Mouse (Mus musculus) forebrain, embryonic 15.5 days (tissue): ENCODE measurements around the gene Fam173a. TPM values are rescaled to one million over a fixed set of nuclear protein-coding genes. Genes with fewer than 3 reads are reported as not detected.
A peak's percentile ranks its signal among the peaks of the same experiment; 100 is the strongest.

Experiments
- ATAC-seq: fragments of 200-750 bp; cut with Nextera tagmentation; replicated peaks from 2 replicates; pipeline ENCODE4 v1.8.0; 2017; ENCODE audit warnings: mild to moderate bottlenecking, moderate TSS enrichment, moderate library complexity
- H3K27ac ChIP-seq: fragments of 300-500 bp; sonication (generic); replicated peaks from 2 replicates; pipeline ENCODE4 v1.5.1; 2015; ENCODE audit warnings: mild to moderate bottlenecking, inconsistent platforms
- H3K27me3 ChIP-seq: fragments of 300-500 bp; sonication (generic); 2 replicates; pipeline ENCODE4 v1.6.1; 2015; ENCODE audit warnings: inconsistent platforms
- H3K36me3 ChIP-seq: fragments of 300-500 bp; sonication (generic); 2 replicates; pipeline ENCODE4 v1.6.1; 2015; ENCODE audit warnings: mild to moderate bottlenecking, inconsistent platforms
- H3K4me1 ChIP-seq: fragments of 300-500 bp; sonication (generic); 2 replicates; pipeline ENCODE4 v1.6.1; 2015; ENCODE audit warnings: inconsistent platforms
- H3K4me2 ChIP-seq: fragments of 300-500 bp; sonication (generic); replicated peaks from 2 replicates; pipeline ENCODE4 v1.6.1; 2015; ENCODE audit warnings: mild to moderate bottlenecking, inconsistent platforms
- H3K4me3 ChIP-seq: fragments of 300-500 bp; sonication (generic); 2 replicates; pipeline ENCODE4 v1.5.1; 2015; ENCODE audit warnings: mild to moderate bottlenecking, inconsistent platforms
- H3K9ac ChIP-seq: fragments of 300-500 bp; sonication (generic); replicated peaks from 2 replicates; pipeline ENCODE4 v1.6.1; 2015; ENCODE audit warnings: mild to moderate bottlenecking, inconsistent platforms
- H3K9me3 ChIP-seq: fragments of 300-500 bp; sonication (generic); 2 replicates; pipeline ENCODE4 v1.6.1; 2016; ENCODE audit warnings: inconsistent platforms
- WGBS: fragments of 180-500 bp; shearing (Covaris S2); methylation state at CpG from one replicate; pipeline ENCODE4 v1.1.7; 2015; ENCODE audit warnings: mixed read lengths; 5-methylcytosine and 5-hydroxymethylcytosine counted together
- polyA plus RNA-seq: library from polyadenylated mRNA; unstranded; fragments of >200 nt; fragmentation: Nextera tagmentation; extraction: Ambion mirVana; gene quantifications from 2 replicates; pipeline ENCODE4 v1.2.1, GENCODE M21; 2015

Fam173a gene
- polyA plus RNA-seq, 1 experiment from 2014 or later = 71.4 TPM

- ATAC-seq = peak; percentile 72
- Histone ChIP-seq H3K36me3 (0 out of 2 replicates have a peak, but pooled peaks cover 7% of the 10 kb centered on the region), H3K9ac (peak overlapping the region; percentile 83), H3K27me3 (0 out of 2 replicates have a peak, but pooled peaks cover 4% of the 10 kb centered on the region), H3K4me3 (peak overlapping the region; percentile 92), H3K27ac (peak overlapping the region; percentile 95), H3K9me3 (no peaks in the 10 kb centered on the region), H3K4me2 (peak overlapping the region; percentile 93), H3K4me1 (peaks cover 59% of the 10 kb centered on the region)
- WGBS = under 1% methylated on average over 45 of the region's 45 CpGs
Observed at GRCm38 (mm10) chr17:25791843-25792527, 716 bp downstream of the Fam173a start.

DNA sequence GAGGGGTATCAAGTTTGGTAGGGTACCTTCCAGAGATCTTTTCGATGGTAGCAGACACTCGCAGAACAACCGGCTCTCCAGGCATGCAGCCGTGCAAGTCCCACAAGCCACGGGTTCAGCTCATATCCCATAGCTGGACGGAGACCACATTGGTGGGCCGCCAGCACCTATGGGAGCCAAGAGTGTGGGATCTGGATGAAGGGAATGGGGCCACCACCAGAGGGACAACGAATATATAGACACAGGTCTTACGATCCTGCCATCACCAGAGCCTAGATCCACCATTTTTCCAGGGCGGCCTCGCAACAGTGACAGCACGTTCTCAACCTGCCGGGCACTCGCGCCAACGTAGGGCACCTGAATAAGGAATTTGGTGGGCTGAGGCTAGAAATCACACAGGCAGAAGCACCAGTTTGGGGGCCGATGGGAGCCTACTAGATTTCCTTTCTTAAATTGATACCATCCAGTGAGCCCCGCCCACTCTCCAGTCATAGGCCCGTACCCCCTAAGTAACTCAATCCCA lies 1.3 kb downstream of the Fam173a start:
- 23% methylated on average over 19 of the region's 19 CpGs for WGBS
- H3K36me3 ChIP-seq = 0 out of 2 replicates have a peak, but pooled peaks cover 7% of the 10 kb centered on the region

GRCm38 (mm10) chr17:25786781-25787504 lies 5.8 kb downstream of the Fam173a start:
- no peak overlapping the region for H3K4me2 ChIP-seq
- WGBS = 90% methylated on average over 9 of the region's 9 CpGs

More for the DNA sequence above, 1.3 kb downstream of the Fam173a start:
- H3K27me3 ChIP-seq = no peaks in the 10 kb centered on the region
- H3K9me3 ChIP-seq = no peaks in the 10 kb centered on the region
- H3K9ac ChIP-seq = peak overlapping the region; percentile 83
- no peak; the same call in 1 of the 2 replicates for ATAC-seq
- H3K4me2 ChIP-seq = peak overlapping the region; percentile 93
- peak overlapping the region; percentile 92 for H3K4me3 ChIP-seq
- H3K27ac ChIP-seq = peak overlapping the region; percentile 95
- peaks cover 53% of the 10 kb centered on the region for H3K4me1 ChIP-seq

DNA sequence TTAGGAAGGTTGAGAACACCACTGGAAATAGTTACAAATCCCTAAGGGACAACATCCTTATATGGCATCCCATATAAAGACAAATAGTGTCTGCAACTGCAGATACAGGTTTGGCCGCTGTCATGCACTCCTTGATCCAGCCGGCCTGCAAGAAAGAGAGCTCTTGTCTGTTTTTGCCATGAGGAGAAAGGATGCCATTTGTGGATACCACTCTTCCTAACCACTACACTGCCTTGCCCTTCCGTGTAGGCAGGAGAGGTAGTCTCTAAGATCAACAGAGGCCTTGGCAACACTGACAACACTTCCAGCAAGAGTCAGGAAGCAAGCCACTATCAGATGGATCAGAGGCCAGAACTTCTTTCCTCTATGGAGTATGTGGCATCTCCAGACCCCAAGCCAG lies 6.4 kb downstream of the Fam173a start, which contains the start of gene Ccdc78:
TSS of gene Ccdc78 (plus strand) at position 301 of the 400 bp plus-strand sequence.
- WGBS = 86% methylated on average over 3 of the region's 3 CpGs

More at GRCm38 (mm10) chr17:25786781-25787504, 5.8 kb downstream of the Fam173a start:
- Histone ChIP-seq H3K4me3 (no peak overlapping the region), H3K27ac (no peak overlapping the region), H3K27me3 (no peaks in the 10 kb centered on the region), H3K36me3 (peaks cover 22% of the 10 kb centered on the region), H3K4me1 (peaks cover 34% of the 10 kb centered on the region), H3K9me3 (no peaks in the 10 kb centered on the region), H3K9ac (no peak overlapping the region)
- ATAC-seq = no peak

DNA sequence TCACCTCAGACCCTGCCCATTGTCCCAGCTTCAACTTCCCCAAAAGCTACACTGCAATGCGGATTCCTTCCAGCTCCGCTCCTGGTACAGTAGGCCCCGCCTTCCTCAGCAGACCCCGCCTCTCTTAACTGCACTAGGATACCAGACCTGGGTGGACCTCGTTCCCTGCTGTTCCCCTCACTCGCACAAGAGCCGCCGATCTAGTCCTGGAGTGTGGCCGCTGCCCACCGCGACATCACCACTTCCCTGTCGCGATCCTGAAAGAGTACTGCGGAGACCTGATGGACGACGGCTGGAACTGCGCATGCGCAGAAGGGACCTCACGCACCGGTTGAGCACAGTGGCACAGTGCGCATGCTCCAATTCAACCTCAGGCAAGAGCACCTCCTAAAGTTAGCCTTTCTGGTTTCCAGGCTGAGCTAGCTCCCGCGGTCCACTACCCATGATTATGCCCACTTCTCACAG lies 7.4 kb downstream of the Fam173a start, which contains the start of gene Haghl:
TSS of gene Haghl (minus strand) at position 393 of the 465 bp plus-strand sequence.
- under 1% methylated on average over 23 of the region's 23 CpGs for WGBS
- H3K4me1 ChIP-seq = peaks cover 21% of the 10 kb centered on the region
- H3K27me3 ChIP-seq = no peaks in the 10 kb centered on the region
- H3K4me3 ChIP-seq = peak within 1 kb of the TSS; percentile 68
- peak within 1 kb of the TSS; percentile 63 for H3K4me2 ChIP-seq
- H3K27ac ChIP-seq = peak within 1 kb of the TSS; percentile 88
- H3K36me3 ChIP-seq = peaks cover 38% of the 10 kb centered on the region
- peak within 1 kb of the TSS; percentile 71 for H3K9ac ChIP-seq
- no peaks in the 10 kb centered on the region for H3K9me3 ChIP-seq
- ATAC-seq = peak; percentile 82

More for the DNA sequence above, 6.4 kb downstream of the Fam173a start, which contains the start of gene Ccdc78:
- peak within 1 kb of the TSS; percentile 71 for H3K9ac ChIP-seq
- no peaks in the 10 kb centered on the region for H3K9me3 ChIP-seq
- ATAC-seq = no peak
- H3K27me3 ChIP-seq = no peaks in the 10 kb centered on the region
- peaks cover 28% of the 10 kb centered on the region for H3K36me3 ChIP-seq
- peaks cover 29% of the 10 kb centered on the region for H3K4me1 ChIP-seq
- H3K27ac ChIP-seq = peak within 1 kb of the TSS; percentile 88
- peak within 1 kb of the TSS; percentile 63 for H3K4me2 ChIP-seq
- peak within 1 kb of the TSS; percentile 68 for H3K4me3 ChIP-seq

DNA sequence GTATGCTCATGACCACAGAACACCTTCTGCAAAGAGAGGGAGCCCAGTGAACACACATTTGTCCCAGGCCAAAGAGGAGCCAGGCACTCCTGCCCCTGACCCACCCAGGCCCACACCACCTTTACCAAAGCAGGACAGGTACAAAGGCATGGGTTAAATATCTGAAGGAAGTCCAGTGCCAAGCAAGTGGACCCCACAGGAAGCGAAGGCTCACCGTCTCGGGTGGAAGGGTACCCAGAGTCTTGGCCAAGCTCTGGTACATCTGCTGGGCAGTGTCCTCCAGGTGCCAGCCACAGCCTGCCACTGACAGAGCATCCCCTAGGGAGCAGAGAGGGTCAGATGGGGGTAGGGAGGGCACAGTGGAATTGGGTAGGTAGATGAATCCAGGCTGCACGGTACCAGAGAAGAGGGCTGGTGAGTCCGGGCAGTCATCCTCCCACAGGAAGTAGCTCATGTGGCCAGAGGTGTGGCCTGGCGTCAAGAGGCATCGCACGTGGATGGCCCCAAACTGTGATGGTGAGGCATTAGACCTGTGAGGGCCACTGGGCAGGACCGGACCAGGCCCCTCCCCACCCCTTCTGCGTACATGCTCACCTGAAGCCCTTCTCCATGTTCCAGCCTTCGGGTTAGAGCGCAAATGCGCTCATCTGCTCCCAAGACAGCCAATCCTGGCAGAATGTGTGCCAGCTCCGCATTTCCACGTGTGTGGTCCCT lies 8.7 kb downstream of the Fam173a start:
- ATAC-seq = no peak
- Histone ChIP-seq H3K27ac (no peak overlapping the region), H3K9me3 (no peaks in the 10 kb centered on the region), H3K36me3 (peaks cover 39% of the 10 kb centered on the region), H3K4me2 (peak overlapping the region; percentile 63), H3K4me1 (peaks cover 21% of the 10 kb centered on the region), H3K4me3 (peak overlapping the region; percentile 68), H3K27me3 (no peaks in the 10 kb centered on the region), H3K9ac (peak overlapping the region; percentile 71)
- 80% methylated on average over 15 of the region's 15 CpGs for WGBS

DNA sequence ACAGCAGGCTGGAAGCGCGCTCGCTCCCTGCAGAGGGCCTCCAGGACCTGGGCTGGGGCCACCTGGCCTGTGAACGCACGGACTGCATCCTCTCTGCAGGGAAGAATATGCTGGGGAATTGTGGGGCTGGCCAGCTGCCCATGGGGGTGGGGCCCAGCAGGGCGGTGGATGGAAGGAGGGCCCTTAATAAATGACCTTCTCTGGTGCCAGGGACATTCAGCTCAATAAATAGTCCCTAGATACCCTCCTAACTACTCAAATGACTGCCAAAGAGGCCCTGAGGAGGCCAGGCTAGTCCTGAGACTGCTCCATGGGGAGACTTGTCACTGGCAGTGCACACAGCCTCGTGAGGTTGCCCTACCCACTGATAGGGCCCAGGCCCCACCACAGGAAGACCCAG lies 9.6 kb downstream of the Fam173a start:
- Histone ChIP-seq H3K27ac (no peak overlapping the region), H3K4me1 (peaks cover 21% of the 10 kb centered on the region), H3K9me3 (no peaks in the 10 kb centered on the region), H3K9ac (no peak overlapping the region), H3K4me3 (no peak overlapping the region), H3K27me3 (no peaks in the 10 kb centered on the region), H3K36me3 (peaks cover 39% of the 10 kb centered on the region), H3K4me2 (no peak overlapping the region)
- WGBS = 74% methylated on average over 7 of the region's 7 CpGs
- ATAC-seq = no peak

DNA sequence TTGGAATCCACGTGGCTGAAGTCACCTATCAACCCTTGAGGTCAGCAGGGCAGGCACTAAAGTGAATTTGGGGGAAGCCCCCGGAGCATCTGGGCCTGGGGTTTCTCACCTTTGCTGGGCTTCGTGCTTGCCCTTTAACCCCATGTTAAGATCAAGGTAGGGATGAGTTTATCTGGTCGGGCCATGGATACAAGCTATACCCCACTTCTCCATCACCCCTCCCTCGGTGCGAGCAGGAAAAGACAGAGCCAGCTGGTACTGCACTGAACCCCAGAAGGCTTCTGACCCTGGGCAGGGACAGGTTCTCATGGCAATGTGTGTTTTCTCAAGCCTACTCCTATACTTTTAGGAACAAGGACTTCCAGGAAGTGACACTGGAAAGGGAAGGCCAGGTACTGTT lies 11.4 kb downstream of the Fam173a start:
- Histone ChIP-seq H3K4me1 (peaks cover 21% of the 10 kb centered on the region), H3K4me3 (no peak overlapping the region), H3K9ac (no peak overlapping the region), H3K9me3 (no peaks in the 10 kb centered on the region), H3K36me3 (peaks cover 43% of the 10 kb centered on the region), H3K27ac (no peak overlapping the region), H3K4me2 (no peak overlapping the region), H3K27me3 (no peaks in the 10 kb centered on the region)
- no peak for ATAC-seq
- whole genome bisulfite sequencing = 86% methylated on average over 6 of the region's 6 CpGs

DNA sequence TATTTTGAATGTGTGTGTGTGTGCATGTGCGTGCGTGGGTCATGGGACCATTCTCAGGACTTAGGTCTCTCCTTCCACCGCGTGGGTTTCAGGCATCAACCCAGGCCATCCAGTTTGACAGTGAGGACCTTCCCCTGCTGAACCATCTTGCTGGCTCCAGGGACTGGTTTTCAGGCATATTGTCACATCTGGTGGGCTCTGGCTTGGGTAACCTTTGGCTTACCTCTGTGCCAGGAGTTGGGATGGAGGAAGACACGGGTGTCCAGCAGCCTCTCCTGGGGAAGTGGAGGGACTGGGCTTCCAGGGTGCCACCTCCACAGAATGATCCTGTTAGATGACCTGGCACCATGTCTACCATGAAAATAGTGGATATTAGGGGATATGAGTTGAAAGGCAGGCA lies 14.8 kb downstream of the Fam173a start:
- WGBS = 94% methylated on average over 5 of the region's 5 CpGs

GRCm38 (mm10) chr17:25775318-25776062 lies 17.2 kb downstream of the Fam173a start:
- Histone ChIP-seq H3K27me3 (no peaks in the 10 kb centered on the region), H3K4me2 (no peak overlapping the region), H3K4me1 (peaks cover 14% of the 10 kb centered on the region), H3K4me3 (no peak overlapping the region), H3K36me3 (peaks cover 13% of the 10 kb centered on the region), H3K27ac (no peak overlapping the region), H3K9me3 (no peaks in the 10 kb centered on the region), H3K9ac (no peak overlapping the region)
- ATAC-seq = no peak
- 78% methylated on average over 10 of the region's 10 CpGs for WGBS

More for the DNA sequence above, 14.8 kb downstream of the Fam173a start:
- H3K9ac ChIP-seq = no peak overlapping the region
- peaks cover 37% of the 10 kb centered on the region for H3K36me3 ChIP-seq
- H3K9me3 ChIP-seq = no peaks in the 10 kb centered on the region
- no peak overlapping the region for H3K4me2 ChIP-seq
- no peaks in the 10 kb centered on the region for H3K27me3 ChIP-seq
- ATAC-seq = no peak
- no peak overlapping the region for H3K4me3 ChIP-seq
- H3K27ac ChIP-seq = no peak overlapping the region
- H3K4me1 ChIP-seq = peaks cover 14% of the 10 kb centered on the region
